Mouse (Mus musculus) thymus, postnatal 36 days (tissue): Measurements from ENCODE around the gene Atp8a1.
"Not testable (repeated sequence)": the region's sequence is repeated elsewhere in the genome, so short reads cannot be mapped to it uniquely, and the experiment has no call there.

Experiments
- DNase-seq, 2 experiments: peaks; one replicate each; pipeline ENCODE4 v3.0.0; 2022; ENCODE audit warnings: mixed read lengths in 2 of 2

Atp8a1 gene

GRCm38 (mm10) chr5:67826278-67826677, 21.0 kb downstream of the Atp8a1 start:
- no peak for DNase-seq

DNA sequence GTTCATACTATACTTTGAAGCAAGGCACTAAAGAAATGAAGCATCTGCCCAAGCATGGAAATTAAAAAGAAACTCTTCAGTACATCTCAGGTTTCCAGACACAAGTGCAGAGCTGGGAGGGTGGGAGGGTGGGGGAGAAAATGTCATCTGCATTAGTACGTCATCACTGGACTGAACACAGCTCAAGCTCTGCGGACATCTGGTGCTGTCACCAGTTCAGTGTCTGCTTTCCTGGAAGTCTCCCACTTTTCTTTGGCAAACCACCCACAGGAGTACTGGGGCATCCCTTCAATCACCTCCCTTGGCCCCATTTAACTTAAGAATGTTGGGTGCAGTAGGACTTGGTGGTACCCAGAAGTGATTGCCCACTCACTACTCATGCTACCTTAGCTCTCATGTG, 22.6 kb downstream of the Atp8a1 start:
- DNase-seq = no peak

GRCm38 (mm10) chr5:67823771-67824170, 23.5 kb downstream of the Atp8a1 start:
- DNase-seq = no peak

- no peak for DNase-seq
These were observed 24.6 kb downstream of the Atp8a1 start for GRCm38 (mm10) chr5:67822619-67823018.

DNA sequence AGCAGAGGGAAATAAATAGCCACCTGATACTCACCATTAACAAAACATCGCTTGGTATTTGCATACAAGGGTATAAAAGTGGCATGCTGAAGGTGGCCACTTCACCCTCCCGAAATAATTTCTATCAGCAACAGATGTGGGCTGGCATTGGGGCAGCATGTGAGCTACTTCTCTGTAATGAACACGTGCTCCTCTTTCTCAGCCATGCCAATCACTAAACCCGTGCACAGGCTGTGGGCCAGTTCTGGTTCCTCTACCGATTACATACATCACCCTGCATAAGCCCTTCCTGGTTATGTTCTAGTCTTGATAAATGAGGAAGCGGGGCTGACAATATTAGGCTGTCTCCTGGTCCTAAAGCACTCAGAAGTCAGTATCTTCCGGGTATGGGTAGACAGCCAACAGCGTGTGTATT, 25.2 kb downstream of the Atp8a1 start:
- DNase-seq = no peak

DNA sequence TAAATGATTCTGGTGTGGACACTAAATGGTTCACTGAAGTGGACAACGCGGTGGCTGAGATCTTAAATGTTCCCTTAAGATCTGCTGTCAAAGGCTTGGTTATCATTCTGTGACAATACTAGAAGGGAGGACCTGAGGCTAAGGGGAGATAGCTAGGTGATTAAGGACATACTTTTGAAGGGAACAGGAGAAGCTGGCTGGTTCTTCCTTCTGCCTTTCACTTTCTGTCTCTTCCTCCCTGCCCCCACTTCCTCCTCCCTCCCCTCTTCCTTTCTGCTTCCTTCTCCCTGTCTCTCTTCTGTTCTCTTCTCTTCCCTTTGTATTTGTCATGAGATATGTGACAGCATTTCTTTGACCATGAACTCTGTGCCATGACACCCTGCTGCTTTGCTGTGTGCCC, 26.0 kb downstream of the Atp8a1 start:
- no peak for DNase-seq

DNA sequence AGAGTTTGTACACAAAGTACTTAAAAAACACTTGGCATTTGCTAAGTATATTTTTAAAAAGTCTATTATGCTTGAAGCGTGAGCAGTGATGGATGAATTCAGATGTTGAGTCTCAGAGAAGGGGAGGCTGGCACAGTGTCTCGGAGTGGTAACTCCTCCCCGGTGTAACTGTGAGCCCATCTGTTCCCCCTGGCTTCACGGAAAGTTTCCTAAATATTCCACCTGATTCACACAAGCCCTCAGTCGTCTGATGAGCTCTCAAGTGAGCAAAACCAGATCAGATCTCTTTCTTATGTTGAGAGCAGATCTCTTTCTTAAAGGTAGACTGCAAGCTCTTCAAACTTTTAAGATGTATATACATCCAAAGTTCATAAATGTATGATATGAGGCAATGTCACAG, 27.8 kb downstream of the Atp8a1 start:
- no peak for DNase-seq

GRCm38 (mm10) chr5:67815572-67816325, 31.5 kb downstream of the Atp8a1 start:
- DNase-seq = no peak

DNA sequence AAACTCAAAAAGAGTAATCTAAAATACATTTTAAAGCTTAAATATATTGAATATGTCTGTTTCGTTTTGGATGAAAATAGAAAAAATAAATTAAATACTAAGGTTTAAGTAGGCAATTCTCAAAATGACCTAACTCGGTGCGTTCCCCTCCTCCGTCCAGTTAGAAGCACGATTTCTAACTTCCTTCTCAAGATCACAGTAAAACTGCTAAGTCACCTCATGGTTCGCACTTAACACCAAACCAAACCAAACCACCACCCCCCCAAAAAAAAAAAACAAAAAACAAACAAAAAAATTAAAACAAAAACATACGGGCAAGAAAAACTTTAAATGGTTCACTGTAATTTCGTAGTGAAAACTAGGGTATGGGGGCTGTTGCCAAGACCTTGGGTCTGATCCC, 32.2 kb downstream of the Atp8a1 start:
- not testable (repeated sequence) for DNase-seq

GRCm38 (mm10) chr5:67814437-67814965, 32.7 kb downstream of the Atp8a1 start:
- no peak for DNase-seq

DNA sequence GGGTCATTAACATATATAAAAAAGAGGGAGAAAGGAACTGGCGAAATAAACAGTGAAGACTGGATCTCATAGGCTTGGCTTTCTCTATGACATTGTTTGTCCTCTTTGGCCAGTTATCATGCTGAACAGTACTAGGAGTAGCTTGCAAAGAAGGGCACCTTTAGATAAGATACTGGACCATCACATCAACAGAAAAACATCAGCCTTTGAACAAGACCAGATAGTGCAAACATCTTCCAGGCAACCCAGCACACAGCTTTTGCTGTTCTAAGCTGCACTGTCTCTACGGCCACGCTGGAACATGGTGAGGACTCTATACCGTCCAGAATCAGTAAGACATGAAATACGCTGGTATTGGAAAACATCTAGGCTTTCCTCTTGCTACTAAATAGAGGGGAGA, 33.9 kb downstream of the Atp8a1 start:
- DNase-seq = no peak

- no peak for DNase-seq
These were observed 44.8 kb downstream of the Atp8a1 start for GRCm38 (mm10) chr5:67802174-67803030.

- no peak for DNase-seq
These were observed 46.4 kb downstream of the Atp8a1 start for GRCm38 (mm10) chr5:67800801-67801200.

DNA sequence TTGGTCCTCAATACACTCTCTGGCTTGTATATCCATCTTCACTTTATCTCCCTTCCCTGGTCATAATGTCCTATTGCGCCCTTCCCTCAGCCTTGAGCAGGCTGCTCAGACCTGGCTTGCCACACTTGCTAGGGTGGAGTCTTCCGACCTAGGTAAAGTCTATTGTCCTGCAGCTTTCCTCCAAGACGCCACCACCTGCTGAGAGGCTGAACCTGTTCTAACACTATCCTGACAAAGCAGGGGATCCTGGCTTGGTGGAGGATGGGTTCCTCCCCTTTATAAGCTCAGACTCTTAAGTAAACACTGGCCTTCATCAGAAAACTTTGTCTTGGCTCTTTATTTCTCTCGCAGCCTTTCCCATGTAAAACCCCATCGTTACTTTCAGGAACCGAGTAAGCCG, 47.4 kb downstream of the Atp8a1 start:
- DNase-seq = no peak

DNA sequence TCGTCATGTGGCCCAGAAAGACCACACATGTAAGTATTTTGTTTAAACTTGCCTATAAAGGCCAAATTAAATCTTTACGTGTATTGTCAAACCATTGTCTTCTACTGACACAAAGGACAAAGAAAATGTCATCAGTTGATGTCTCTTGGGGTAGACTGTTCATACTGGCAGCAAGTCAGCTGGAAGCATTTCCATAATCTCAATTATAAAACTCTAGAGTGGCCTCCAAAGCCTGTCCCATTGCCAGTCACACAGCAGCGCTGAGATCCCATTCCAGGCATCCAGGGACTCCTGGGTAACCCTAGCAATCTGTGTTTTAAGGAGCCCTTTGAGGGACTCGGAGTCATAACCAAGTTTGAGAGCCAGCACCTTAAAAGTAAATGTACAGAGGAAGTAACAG, 48.9 kb downstream of the Atp8a1 start:
- DNase-seq = no peak

GRCm38 (mm10) chr5:67797006-67797958, 50.0 kb downstream of the Atp8a1 start:
- DNase-seq = no peak

GRCm38 (mm10) chr5:67794129-67794800, 53.0 kb downstream of the Atp8a1 start:
- no peak for DNase-seq

DNA sequence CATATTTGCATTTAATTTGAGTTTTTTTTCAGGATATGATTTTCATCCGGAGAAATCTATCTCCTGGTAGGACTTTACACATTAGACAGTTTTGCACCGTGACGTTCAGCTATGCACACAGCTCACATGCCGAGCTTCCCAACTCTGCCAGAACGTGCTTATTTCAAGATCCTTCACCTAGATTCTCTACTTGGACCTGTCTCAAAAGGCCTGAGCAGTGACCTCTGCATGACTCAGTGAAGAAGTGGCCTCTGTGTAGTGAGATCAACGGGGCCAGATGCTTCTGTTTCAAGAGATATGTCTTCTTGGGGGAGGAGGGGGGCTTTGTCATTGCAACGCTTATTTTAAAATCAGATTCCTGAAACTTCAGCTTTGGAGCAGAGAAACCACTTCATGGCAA, 64.5 kb downstream of the Atp8a1 start:
- DNase-seq = no peak

DNA sequence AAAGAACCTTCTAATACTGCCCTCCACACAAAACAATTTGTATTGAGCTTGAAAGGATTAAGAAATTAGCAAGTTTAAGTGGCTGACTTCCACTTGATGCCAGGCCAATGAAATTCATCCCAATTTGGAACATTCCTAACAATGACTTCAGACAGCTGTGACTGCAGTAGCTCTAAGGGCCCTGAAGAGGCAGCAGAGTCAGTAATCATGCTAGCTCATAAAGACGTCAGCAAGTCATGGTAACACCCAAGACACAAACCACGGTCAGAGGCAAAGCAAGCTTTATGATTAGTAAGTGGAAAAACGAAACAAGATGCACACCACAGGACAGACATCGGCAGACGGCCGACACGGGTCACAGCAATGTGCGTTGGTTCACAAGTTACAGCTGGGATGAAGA, 69.2 kb downstream of the Atp8a1 start:
- DNase-seq = no peak

DNA sequence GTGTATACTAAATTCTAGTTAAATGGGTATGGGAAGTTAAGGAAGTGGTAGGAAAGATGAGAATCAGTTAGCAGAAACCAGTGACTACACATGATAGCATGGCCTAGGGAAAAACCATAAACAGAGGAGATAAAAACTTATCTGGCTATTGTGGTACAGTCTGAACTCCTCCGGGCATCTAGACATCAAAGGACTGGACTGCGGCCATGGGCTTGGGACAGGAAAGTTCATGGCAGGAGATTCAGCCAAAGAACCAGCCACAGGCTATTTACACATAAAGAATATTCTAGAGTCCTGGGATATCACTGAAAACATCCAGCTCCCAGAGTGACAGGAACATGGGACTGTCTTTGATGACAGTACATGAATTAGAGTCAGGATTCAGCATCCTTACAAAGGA, 73.0 kb downstream of the Atp8a1 start:
- no peak for DNase-seq

- no peak for DNase-seq
These were observed 78.5 kb downstream of the Atp8a1 start for GRCm38 (mm10) chr5:67768708-67769107.

DNA sequence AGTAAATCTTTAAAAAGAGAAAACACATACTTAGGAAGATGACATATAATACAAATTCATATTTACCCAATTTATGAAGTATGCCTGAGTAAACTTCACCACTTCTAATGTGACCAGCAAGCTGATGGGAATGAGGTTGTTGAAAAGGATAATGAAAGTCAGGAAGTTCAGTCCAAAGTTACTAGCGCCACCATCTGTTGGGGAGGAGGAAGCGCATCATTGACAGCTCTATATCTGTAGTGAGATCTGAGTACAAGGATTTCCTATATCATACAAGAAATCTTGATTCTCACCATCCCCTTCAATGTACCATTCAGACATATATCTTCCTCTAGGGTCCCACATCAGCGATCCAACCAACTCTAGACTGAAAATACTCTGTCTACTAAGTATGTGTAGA, 82.4 kb downstream of the Atp8a1 start:
- no peak for DNase-seq
